Mouse (Mus musculus) embryonic fibroblast, embryonic 13.5 days (primary cell): ENCODE data around the gene Gm42906.

Experiments used
- CTCF ChIP-seq: IDR thresholded peaks from 2 replicates; pipeline ENCODE4 v1.5.1; 2011; ENCODE audit warnings: mild to moderate bottlenecking, control low read depth, low read length, moderate library complexity, borderline replicate concordance; ENCODE audit not compliant: insufficient read depth
- POLR2A ChIP-seq: IDR thresholded peaks from 2 replicates; pipeline ENCODE4 v1.6.1; 2011; ENCODE audit warnings: low read depth, mild to moderate bottlenecking, control low read depth, low read length, moderate library complexity

DNA sequence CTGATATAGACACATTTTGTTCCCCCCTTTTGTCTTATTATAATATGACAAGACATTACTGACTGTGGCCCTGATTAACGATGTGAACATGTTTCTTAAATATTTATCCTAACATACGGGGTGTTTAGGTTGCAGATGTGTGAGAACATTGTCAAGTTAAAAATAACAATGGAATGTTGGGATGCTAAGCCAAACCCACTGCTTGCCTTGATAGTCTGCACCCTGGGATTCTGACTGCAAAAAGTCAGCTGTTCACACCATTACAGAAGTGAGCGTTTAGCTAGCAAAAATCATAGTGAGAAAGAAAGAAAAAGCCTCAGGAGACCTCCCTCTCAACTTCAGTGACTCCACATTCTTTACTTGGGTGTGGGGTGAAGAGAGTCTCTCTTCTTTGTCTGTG is 1.5 kb downstream of the Gm42906 start:
- no peak for TF ChIP-seq POLR2A
- no peak for TF ChIP-seq CTCF
